Mouse (Mus musculus): ENCODE data around the gene Mlx.

The Mlx gene

GRCm38 (mm10) chr11:101138536-101139181 is 51.6 kb downstream of the Mlx start:
- DNase-seq (ENCODE audit: low read depth, low spot score) = no peak

GRCm38 (mm10) chr11:101140164-101140819 is 53.2 kb downstream of the Mlx start:
- DNase-seq (ENCODE audit: low read depth, low spot score) = no peak

GRCm38 (mm10) chr11:101141088-101141487 is 54.0 kb downstream of the Mlx start:
- no peak for DNase-seq (ENCODE audit: low read depth, low spot score)

All from 3T3-L1 (cell line).